Mouse (Mus musculus): ENCODE measurements around the gene Zhx3. TPM values are rescaled to one million over a fixed set of nuclear protein-coding genes. Genes with fewer than 3 reads are reported as not detected.

The Zhx3 gene
- total RNA-seq, 1 experiment from 2014 or later: 1.6 TPM

DNA sequence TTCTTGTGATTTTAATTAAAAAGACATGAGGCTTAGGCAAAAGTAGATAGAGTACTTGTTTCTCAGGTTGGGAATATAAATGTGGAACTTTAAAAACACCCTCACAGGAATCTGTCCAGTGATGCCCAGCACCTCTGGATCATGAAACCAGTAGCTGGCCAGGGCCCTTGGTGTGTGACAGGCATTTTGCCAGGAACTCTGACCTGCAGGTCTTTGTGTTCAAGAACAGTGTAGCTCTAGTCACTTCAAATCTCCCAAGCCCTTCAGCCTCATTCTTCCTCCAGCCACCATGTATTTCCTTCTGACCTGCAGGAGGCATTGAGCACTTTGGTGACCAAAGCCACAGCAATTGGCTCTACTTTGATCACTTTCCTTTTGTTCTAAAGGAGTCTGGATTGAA lies 102.4 kb downstream of the Zhx3 start:
- ATAC-seq (replicated peaks; ENCODE audit: insufficient number of reproducible peaks, low FRiP score, low TSS enrichment, poor library complexity, severe bottlenecking): no peak

DNA sequence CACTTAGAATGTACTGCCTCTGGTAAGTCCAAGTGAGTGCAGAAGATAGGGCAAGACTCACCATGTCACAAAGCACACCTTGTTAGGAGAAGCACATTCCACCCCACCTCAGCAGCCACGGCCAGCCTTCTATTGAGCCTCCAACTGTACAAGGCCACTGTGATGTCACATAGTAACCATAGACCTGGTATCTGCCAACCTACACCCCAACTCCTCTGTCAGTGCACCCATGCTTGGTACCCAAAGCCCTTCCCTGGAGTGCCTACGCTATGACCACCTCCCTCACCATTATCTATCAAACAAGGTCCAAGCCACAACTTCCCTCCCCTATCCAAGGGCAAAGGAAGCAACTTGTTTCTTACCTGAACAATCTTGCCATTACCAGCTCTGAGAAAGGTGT lies 103.8 kb downstream of the Zhx3 start:
- ATAC-seq (replicated peaks; ENCODE audit: insufficient number of reproducible peaks, low FRiP score, low TSS enrichment, poor library complexity, severe bottlenecking): no peak

DNA sequence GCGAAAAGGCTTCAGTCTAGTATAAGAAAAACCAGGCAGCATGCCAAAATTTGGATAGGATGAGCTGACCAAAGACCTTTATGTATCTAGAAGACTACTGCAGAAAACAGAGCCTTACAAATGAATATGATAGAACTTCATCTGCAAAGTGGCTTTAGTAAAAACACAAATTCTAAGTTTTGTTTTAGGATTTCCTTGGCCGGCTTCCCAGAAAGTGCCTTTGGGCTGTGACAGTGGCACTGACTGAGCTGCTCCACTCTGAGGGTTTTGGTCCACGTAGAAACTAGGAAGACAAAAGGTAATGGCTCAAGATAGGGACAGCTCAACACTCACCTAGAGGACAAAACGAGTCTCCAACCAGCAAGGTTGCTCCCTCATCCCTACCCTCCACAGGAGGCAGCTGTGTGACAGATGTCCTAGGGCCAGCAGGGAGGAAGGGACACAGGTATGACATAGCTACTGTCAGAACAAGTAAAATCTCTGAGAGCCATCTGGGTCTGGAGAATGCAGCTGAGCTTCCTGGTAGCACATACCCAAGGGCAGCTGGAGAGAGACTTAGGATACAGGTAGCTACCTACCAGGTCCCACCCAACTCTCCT lies 104.6 kb downstream of the Zhx3 start:
- no peak for ATAC-seq (replicated peaks; ENCODE audit: insufficient number of reproducible peaks, low FRiP score, low TSS enrichment, poor library complexity, severe bottlenecking)

DNA sequence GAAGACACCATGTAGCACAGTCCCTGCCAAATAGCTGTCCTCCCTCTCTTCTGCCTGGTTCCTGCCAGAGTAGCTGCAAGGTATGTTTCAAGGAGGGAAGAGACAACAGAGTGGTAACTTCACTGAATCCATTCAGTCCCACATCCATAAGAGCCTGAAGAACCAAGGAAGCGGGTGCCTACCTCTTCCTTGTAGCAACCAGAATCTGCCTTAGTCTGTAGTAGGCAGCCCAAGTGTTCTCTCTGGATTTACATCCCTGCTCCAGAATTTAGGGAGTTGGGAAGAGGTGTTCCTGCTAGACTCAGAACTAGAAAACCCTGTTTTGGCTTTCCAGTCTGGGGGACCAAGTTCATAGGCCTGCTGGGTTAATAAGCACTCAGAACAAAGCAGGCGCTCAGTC lies 105.6 kb downstream of the Zhx3 start:
- ATAC-seq (replicated peaks; ENCODE audit: insufficient number of reproducible peaks, low FRiP score, low TSS enrichment, poor library complexity, severe bottlenecking): no peak

DNA sequence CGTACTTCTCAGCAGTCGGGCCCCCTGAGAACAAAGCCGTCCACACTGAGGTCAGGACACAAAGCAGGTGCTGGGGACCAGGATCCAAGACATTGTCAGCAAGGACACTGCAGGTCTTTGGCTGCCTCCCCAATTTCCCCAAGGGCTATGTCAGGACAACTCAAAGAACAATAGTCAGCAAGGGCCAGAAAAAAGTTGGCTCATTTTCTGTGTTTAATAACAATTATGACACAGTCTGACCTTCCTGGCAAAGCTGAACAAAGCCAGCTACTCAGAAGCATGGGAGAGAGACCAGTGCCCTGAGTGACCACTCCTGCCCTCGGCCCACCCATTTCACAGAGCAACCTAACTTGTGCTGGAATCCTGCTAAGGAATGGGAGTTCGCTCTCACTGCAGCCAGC lies 106.4 kb downstream of the Zhx3 start:
- ATAC-seq (replicated peaks; ENCODE audit: insufficient number of reproducible peaks, low FRiP score, low TSS enrichment, poor library complexity, severe bottlenecking): no peak

DNA sequence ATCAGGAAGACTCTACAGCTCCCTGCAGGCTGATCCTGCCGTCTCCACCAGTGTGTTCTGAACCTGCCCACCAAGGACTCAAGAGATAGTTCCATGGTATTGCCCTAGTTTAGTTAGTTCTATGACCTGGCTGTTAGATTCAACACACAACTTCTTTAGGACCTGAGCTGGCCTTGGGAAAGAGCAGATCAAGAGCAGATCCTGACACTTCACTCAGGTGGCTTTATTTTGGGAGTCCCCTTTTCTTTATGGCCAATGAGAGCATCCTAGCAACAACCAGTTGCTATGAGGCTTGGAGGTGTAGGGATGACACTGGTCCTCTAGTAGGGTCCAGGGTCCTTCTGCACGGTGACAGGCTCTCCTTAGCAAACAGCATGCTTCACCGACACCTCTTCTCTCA lies 107.7 kb downstream of the Zhx3 start:
- ATAC-seq (replicated peaks; ENCODE audit: insufficient number of reproducible peaks, low FRiP score, low TSS enrichment, poor library complexity, severe bottlenecking): no peak

DNA sequence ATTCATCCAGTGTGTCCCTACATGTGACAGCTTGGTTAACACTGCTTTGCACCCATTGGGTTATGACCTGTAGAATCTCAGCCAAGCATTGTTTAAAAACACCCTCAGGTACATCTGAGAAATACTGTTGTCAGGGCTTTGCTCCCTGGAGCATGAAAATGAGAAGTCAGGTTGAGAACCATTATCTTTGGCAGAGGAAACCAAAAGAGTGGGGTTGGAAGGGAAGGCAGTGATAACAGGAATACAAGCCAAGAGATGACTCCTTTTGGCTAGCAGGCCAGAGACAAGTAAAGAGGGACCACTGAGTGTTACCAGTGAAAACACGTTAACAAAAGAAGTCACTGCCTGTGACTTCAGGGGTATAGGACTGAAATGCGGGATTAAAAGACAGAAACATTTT lies 108.4 kb downstream of the Zhx3 start:
- ATAC-seq (replicated peaks; ENCODE audit: insufficient number of reproducible peaks, low FRiP score, low TSS enrichment, poor library complexity, severe bottlenecking): no peak

DNA sequence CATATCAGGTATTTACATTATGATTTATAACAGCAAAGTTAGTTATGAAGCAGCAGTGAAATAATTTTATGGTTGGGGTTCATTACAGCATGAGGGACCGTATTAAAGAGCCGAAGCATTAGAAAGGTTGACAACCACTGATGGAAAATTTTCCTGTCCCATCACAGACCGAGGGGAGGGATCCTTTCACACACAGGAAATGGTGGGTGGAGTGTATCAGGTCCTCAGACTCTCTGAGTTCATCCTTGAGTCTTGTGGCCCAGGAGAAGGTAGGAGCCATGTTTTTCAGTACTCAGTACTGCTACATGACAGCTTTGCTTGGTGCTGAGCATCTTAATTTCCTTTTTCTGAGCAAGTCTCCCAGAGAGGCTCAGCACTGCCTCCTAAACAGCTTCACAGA lies 109.0 kb downstream of the Zhx3 start:
- ATAC-seq (replicated peaks; ENCODE audit: insufficient number of reproducible peaks, low FRiP score, low TSS enrichment, poor library complexity, severe bottlenecking): no peak

DNA sequence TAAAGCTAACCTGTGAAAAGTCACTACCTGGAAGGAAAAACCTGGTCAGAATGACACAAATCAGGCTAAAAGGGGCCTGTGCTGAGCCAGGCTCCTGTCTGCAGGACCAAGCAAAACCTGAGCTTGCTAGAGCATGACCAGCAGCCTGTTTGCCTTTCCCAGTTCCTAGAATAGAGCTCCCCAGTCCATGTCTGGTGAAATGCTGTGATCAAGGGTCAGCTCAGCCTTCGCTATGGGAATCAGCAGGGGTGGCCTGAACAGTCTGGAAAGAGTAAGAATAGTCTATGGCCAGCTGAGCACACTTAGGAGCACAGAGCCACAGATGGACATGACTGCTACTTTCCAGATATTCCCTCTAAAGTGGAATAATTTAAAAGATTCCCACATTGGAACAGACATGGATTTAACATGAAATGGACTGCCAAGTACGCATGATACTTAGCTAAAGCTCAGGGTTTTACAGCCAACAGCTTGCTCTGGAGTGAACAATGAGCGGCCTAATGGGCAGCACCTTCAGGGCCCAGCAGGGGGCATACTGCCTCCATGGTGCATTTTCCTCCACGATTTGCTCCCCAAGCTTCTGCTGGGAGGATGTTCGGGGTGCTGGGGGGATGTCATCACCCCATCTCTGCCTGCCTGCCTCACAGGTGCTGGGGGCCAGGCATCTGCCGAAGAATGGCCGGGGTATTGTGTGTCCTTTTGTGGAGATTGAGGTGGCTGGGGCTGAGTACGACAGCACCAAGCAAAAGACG lies 112.2 kb downstream of the Zhx3 start:
- no peak for ATAC-seq (replicated peaks; ENCODE audit: insufficient number of reproducible peaks, low FRiP score, low TSS enrichment, poor library complexity, severe bottlenecking)

DNA sequence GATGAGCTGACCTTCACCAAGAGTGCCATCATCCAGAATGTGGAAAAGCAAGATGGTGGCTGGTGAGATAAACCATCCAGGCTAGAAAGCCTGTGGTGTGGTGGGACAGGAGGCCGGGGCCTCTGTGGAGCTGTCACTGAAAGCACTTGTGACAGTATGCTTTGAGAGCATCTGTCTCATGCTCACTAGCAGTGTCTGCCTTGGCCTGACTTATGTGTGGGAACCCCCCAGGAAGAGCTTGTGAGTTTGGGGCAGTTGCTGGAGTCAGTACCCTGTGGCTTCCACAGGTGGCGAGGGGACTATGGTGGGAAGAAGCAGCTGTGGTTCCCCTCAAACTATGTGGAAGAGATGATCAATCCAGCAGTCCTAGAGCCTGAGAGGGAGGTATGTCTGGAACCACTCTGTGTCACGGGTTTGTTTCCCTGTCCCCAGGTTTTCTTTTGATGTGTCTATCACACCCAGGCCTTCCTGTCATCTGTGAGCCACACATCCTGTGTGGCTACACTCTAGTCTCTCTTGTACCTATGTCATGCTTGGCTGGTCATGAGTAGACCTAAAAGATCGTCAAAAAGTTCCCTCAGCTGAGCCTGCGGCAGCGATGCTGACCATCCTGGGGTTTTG lies 116.1 kb downstream of the Zhx3 start:
- ATAC-seq (replicated peaks; ENCODE audit: insufficient number of reproducible peaks, low FRiP score, low TSS enrichment, poor library complexity, severe bottlenecking): no peak

DNA sequence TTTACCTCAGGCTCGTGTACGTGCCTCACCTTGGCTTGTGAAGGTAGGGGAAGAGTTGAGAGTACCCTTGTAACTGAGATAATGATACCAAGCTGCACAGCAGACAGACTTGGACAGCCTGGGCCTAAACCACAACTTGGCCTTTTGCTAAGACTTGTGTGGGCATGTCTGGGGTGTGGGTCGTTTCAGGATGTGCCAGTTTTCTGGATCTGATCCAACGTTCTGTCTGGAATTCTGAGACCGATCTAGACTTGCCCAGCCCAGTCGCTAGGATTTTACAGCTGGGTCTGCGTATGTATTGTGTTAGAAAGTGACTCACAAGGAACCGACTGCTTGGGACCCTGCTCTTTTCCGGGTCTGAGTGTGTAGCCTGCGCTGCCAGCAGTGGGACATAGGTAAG lies 125.7 kb downstream of the Zhx3 start:
- ATAC-seq (replicated peaks; ENCODE audit: insufficient number of reproducible peaks, low FRiP score, low TSS enrichment, poor library complexity, severe bottlenecking): no peak

DNA sequence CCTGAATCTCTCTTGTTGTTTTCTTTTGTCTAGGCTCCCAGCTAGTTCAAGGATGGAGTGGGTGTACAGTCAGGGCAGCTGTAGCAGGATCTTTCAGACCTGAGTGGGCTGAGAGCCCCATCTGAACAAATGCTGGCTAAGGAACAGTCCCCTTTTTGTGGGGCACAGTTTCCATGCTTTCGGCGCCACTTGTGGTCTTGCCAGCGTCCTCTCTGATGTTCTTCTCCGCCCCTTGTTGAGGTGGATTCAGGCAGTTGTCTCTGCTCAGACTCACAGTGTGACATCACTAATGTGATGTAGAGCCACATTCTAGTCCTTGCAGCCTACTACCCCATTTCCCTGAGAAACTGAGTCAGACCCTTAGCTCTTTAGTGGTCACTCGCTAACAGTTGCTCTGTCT lies 126.2 kb downstream of the Zhx3 start:
- no peak for ATAC-seq (replicated peaks; ENCODE audit: insufficient number of reproducible peaks, low FRiP score, low TSS enrichment, poor library complexity, severe bottlenecking)

DNA sequence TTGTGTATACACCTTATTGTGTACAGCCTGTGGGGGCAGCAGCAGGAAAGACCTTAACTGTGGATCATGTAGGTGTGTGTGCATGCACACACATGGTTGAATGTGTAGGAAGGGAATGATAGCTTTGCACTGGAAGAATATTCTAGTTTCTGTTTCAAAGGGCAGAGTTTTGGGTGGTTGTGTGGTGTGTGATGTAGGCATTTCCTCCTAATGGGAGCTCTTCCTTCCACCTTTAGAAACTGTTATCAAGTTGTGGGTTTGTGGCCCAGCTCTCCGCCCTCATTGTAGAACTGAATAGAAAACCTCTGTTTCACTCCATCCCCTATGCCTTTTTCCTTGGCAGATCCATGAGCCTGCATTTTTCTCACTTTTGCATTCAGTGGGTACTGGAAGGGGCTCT lies 127.3 kb downstream of the Zhx3 start:
- ATAC-seq (replicated peaks; ENCODE audit: insufficient number of reproducible peaks, low FRiP score, low TSS enrichment, poor library complexity, severe bottlenecking): no peak

DNA sequence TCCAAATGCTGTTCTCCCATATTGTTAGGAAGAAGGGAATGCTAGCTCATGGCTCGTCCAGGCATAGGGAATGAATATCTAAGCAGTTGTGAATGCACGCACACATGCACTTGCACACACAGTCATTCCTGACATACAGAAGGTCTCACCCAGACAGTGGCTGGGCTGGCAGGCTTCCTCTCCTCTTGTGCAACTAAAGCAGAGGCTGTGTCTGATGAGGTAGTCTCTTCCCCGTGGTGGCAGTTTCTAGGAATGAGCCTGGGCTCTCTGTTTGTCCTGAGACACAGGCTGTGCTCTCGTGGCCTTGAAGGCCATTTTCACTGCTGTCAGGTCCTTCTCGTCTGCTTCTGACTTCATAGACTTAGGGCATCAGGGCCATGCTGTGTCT lies 128.0 kb downstream of the Zhx3 start:
- ATAC-seq (replicated peaks; ENCODE audit: insufficient number of reproducible peaks, low FRiP score, low TSS enrichment, poor library complexity, severe bottlenecking): no peak

DNA sequence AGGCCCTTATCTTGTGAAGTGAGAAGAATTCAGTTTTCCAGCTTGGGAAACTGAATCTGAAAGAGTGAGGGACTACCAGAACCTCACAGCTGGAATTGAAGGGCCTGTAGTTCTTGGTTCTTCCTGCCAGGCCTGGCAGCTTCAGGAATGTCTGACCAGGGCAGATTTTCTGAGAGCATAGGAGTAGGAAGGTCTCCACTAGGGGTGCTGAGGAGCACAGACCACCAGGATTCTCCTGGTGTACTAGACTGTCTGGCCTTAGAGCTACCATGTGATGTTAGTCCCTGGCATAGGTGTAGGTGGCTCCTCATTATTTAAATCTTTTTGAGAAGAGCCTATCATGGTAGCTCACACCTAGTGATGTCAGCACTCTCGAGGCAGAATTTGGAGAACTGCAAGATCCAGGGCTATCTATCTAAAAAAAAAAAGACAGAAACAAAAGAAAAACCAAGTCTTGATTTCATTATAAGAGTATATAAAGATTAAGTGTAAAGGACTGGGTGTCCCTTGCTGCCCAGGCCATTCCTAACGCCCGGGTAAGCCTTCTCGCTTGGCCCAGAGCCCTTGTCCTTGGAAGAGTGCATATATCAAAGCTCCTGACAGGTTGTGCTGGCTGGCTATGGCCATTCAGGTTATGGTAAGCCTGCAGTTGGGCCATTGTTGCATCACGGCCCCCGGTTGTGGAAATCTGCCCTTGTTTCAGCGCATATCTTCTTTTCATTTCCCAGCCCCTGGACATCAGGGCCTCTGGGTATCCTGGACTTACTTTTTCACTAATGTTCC lies 128.6 kb downstream of the Zhx3 start:
- ATAC-seq (replicated peaks; ENCODE audit: insufficient number of reproducible peaks, low FRiP score, low TSS enrichment, poor library complexity, severe bottlenecking): no peak

DNA sequence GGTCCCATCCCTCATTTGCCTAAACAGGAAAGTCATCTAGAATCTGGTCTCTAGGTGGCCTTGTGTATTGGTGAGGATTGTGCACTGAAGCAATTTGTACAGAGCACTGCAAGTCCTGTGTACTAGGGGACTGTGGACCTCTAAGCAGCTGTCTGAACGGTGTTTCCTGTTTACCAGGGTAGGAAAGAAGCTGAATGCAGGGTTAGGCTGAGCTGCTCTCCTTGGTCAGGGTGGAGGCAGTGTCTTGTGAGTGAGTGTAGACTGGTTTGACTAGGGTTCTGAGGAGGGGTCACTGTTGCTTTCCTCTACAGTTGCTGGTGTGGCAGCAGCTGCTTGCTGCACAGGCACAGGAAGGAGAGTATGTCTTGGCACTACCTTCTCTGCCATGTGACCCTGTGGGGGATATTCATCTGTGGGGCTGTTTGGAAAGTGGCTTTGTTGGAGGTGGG lies 130.6 kb downstream of the Zhx3 start:
- 0 out of 2 replicates have a peak, but pooled peaks have one; percentile 24 for ATAC-seq (replicated peaks; ENCODE audit: insufficient number of reproducible peaks, low FRiP score, low TSS enrichment, poor library complexity, severe bottlenecking)

DNA sequence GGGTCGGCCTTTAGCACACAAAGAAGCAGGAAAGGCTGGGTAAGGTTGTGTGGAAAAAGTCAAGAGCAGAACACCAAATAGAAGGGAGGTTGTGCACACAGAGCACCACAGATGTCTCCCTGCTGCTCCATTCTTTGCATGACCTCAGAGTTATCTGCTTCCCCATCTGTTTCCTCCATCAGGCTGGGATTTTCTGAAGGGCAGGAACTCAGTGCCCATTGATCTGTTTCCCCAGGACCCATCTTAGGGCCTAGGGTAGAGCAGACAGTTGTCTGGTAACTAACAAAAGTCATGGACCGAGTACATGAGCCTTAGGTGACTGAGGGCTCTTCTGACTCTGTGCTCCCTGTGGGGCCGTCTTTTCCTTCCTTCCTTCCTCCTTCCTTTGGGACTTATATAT lies 131.2 kb downstream of the Zhx3 start:
- no peak for ATAC-seq (replicated peaks; ENCODE audit: insufficient number of reproducible peaks, low FRiP score, low TSS enrichment, poor library complexity, severe bottlenecking)

DNA sequence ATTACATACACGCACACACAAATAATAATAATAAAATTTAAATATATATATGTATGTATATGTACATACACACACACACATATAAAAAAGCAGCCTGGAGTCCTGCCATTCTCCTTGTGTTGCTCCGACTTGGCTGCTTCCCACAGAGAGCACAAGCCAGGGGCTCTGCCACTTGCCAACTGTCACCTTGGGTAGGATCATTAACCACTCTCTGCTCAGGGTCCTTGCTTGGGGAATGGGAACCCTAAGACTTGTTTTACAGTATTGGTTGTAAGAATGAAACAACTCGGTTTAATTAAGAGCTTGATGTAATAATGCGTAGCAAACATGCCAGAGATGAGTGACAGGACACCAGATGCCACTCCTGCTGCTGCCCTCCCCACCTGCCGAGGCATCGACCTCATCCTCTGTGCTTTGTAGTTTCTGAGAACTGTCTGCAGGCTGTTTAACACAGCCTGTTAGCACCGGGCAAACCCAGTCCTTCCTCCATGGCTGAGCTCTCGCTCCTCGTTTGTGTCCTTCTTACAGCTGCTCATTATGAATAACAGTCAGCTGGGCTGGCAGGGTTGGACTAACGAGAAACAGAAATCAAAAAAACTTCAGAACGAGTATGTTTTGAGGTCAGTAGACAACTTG lies 132.2 kb downstream of the Zhx3 start:
- ATAC-seq (replicated peaks; ENCODE audit: insufficient number of reproducible peaks, low FRiP score, low TSS enrichment, poor library complexity, severe bottlenecking): no peak

Measured in monocyte, adult 5-6 weeks (primary cell).